Mouse (Mus musculus) cerebellum, postnatal 14 days (tissue): ENCODE data around the gene Crtac1.

Experiments used
- DNase-seq, 2 experiments: peaks; one replicate each; pipeline ENCODE4 v3.0.0; 2021; ENCODE audit warnings: mixed read lengths in 2 of 2

Gene Crtac1

DNA sequence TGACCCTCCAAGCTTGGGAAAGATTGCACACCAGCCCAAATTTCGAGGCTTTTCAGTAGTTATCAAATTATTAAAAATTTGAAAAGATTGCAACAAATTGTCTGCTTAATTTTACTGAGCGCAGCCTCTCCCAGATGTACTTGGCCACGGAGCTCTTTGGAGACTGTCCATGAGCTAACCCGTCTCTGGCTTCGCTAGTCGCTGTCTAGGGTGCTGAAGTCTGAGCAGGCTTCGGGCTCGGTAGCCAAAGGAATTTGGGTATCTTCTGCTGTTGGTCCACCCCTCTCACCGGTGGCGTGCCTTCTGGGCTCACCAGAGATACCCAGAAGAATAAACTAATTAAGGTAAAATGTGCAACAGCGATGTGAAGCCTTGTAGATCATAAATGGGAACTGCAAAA, 105.7 kb downstream of the Crtac1 start:
- no peak for DNase-seq

DNA sequence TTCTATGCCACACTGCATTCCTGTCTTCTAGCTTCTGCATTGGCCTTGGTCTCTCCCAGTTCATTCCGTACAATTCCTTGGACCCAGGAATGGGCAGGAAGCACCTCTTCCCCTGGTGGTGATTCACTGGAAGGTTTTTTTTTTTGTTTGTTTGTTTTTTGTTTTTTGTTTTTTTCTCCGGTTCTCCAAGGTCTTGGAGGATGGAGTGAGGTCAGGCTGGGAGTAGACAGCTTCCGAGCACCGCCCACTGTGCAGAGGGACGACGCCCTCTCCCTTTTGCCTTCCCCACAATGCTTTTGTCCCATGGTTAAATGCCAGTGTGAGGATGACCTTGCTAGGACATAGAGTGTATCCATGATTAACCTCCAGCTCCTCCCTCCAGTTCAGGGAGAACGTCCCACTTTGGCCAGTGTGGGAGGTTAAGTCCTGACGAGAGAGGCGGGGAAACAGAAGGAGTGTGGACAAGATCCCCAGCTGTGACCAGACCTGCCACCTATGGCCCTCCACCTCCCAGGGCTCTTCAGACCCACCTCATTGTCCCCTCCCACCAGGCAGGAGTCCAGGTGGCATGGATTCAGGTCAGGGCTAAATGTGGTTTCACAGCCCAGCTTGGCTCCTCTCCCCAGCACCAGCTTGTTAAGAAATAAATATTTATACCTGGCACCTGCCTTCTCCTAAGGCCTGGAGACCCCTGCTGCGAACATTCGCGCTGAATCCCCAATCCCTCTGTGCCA, 109.1 kb downstream of the Crtac1 start:
- DNase-seq = peak; percentile 46 to 66

DNA sequence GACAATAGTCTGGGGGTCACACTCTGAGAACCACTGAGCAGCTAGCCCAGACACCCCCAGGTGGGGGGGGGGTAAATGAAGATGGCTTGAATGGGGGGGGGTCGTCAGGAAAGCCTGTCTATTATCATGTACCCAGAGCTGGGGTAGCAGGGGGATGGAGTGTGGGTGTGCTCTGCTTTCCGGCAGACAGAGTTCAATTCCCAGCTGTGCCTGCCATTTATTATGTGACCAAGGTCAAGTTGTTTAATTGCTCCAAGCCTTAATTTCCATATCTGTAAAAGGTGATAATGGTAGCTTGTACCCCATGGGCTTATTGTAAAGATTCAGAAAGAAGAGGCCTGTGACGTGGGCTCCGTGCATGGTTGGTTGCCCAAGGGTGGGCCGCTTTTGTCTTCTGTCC, 109.6 kb downstream of the Crtac1 start:
- DNase-seq = no peak

DNA sequence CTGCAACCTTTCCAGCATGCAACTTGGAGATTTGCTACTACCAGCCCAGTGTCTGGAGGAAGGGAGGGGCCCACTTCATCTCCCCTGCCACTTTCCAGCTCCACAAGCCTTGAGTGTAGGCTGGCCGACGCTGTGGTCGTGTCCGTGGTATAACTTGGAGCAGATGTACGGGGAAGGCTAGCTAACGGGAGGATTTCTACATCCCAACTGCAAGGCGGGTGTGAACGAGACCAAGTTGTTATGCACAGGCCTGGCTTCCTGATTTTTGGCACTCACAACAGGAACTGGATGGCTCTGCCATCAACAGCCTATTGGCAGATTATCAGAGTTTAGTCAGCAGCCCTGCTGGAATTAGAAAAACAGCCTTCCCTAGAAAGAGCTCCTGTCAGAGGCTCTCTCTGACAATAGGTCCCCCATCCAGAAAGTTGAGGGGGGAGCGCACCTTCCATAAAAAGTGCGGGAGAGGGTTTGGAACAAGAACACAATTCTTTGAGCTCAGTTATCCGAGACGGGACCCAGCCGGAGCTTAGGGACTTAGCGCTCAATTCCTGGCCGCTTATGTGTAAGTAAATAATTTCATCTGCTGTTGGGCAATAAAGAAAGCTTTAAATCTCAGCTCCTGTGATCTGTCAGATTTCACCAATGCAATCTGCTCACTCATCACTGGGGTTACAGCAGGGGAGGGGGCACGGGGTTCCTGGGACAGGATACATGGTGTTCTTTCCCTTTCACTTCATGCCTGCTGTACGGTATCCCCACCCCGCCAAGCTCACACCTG, 113.7 kb downstream of the Crtac1 start:
- peak; percentile 51 to 59 for DNase-seq

DNA sequence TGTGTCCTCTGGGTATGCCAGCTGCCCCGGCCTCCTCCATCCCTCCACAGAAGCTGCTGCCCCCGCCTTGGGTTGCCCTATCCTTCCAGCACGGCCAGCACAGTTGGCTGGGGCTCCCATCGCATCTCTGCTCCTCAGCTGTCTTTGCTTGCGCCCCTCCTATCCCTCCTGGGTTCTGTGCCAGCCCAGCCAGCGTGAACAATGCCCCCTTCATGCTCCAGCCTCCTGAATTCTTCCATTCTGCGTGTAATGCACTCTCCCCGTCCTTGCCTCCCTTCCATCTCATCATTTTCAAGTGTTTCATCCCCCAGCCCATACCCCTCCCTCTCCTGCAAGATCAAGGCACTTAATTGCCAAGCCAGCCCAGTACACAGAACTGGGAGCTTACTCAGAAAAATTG, 114.6 kb downstream of the Crtac1 start:
- peak; percentile 75 to 81 for DNase-seq

DNA sequence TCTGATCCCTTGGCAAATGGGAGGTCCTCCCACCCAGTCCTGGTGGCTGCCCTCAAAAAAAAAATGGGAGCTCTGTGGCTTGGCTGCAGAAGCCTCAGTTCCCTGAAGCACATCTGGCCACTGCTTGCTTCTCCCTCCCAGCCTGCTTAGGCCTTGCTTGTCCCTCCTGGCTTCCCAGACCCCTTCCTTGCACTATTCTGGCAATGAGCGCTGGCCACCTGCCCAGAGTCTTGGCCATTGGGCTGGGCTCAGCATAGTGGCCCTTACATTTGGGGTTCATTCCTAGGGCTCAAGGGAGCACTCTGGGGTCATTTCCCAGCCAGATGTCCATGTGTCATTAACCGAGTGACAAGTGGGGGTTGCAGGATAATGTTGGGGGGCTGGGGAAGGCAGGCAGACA, 115.1 kb downstream of the Crtac1 start:
- peak; percentile 80 to 86 for DNase-seq

DNA sequence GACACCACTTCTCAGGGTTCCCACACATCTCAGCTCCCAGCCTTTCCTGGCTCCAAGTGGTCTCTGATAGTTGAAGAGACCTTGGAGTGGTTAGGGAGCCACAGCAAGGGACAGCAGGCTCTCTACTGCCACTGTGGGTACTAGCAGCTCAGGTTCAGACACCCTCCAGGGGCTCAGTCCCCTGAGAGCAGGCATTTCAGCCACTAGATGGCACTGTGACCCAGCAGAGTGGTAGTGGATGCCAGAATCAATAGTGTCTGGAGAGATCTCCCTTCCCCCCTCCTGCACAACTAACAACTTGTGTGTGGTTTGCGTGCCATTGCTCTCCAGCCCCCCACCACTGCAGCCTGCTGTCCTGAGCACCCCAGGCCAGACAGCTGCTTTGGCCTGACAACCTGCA, 115.7 kb downstream of the Crtac1 start:
- DNase-seq = peak; percentile 88 to 91

DNA sequence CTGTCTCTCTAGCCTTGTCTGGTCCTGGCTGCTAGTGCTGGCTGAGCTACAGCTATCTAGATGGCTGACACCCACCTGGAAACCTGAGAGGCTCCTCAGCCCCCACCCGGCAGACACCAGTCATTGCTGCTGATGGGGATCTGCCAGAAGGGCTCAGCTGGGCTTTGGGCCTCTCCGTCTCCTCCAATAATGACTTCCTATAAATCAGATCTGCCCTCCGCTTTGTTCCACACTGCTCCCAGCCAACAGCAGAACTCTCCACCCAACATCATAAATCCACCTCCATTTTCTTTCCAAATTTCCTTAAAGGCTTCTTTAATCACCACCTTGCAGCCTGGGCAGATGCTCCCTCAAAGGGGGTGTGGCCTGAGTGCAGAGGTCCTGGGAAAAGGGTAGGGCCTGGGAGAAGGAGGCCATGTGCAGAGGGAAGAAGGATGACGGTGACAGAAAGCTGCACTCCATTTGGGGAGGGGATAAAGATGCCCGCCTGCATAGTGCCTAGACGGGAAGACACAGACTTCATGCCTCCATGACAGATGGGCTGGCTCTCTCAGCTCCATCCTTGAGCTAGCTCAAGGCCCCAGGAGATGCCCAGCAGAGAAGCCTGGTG, 116.4 kb downstream of the Crtac1 start:
- peak; percentile 27 to 50 for DNase-seq

DNA sequence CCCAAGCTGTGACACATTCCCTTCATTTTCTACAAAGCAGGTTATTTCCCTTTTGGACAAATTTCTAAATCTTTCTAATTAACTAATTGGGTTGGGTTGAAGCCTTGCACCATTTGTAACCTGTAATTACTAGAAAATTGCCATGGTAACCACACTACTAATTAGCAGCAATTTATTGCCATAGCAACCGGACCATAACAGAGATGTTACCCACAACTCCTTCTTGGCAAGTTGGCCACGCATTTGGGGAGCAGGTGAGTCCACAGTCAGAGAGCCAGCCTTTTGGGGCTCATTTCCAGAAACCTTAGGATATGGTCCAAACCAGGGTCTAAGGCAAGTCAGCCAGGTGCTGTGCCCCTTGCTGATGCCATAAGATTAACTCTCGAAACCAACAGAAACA, 119.4 kb downstream of the Crtac1 start:
- peak; percentile 37 to 44 for DNase-seq

DNA sequence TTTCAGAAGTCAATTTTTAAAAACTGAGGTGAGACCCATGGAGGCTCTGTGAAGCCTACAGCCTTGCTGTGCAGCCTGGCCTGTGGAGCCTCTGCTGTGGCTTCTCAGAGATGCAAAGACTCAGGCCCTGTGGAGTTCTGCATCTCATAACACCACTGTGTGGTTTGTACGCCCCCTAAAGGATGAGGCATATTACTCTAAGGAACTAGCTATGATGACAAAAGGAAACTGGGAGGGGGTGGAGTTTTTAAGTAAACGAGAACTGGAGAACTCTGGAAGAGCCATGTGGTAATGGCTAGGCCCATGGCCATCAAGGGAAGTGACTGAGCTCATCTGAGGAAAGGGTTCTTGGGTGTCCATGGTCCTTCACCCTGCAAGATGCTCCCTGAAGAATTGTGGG, 120.3 kb downstream of the Crtac1 start:
- no peak for DNase-seq

DNA sequence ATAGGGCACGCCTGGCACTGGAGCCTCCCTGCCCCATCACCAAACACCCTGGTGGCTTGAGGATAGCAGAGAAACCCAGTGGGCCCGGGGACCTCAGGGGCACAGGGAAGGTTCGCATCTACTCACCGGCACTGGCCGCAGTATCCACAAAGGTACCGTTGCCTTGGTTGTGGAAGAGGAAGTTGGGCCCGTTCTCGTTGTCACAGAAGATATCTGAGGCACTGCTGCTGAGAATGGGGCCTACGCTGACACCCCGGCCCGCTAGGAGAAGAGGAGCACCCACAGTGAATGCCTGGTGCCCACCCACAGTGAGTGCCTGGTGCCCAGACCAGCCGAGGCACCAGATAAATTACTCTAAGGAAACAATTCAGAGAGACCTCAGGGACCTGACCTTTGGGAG, 122.7 kb downstream of the Crtac1 start:
- DNase-seq = no peak

DNA sequence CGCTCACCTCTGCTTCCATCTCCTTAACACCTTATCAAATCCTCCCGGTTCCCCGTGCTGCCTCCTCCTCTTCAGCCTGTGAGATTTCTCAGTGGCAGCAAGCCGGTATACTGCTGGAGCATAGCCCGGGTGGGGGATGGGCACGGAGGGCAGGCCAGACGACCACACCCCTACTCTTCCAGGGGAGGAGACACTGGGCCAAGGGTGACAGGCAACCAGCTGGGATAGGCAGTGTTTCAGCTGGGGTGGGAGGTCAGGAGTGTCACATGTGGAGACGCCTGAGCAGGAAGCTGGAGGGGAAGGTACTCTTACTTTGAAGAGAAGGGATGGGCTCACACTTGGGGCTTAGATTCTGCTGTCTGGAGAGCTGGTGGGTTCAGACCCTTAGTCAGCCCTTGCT, 124.6 kb downstream of the Crtac1 start:
- peak in 1 of 2 experiments; percentile 60 for DNase-seq

DNA sequence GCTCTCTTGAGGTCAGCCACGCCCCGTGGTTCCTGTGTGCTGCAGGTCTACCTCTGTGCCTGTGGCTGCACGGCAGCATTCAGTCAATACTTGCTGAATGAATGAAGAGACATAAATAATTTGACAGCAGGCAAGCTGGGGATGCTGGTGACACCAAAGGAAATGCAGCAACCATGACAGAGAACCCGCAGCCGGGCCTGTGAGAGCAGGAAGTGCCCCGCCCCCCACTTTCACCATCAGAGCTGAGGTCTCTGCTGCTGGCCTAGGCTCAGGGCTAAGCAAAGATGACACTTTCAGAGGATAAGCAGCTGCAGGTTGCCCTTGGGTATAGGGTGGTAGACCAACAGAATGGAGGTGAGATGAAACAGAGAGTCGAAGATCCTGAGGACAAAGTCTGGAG, 125.4 kb downstream of the Crtac1 start:
- DNase-seq = no peak

DNA sequence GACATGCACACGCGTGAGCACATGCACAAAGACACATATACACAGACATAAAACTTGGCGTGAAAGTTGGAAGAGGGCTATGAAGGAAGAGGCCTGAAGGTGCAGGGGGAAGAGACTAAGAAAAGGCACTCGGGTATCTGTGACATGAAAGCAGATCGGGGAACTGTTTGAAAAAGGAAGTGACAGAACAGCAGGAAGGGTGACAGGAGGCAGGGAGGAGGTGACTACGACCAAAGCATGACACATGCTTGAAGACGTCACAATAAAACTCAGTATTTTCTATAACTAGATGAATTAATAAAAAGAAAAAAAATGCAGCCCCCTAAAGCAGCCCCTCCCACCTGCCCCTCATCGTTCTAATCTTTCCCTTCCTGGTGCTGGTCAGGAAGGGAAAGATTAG, 125.8 kb downstream of the Crtac1 start:
- DNase-seq = no peak

DNA sequence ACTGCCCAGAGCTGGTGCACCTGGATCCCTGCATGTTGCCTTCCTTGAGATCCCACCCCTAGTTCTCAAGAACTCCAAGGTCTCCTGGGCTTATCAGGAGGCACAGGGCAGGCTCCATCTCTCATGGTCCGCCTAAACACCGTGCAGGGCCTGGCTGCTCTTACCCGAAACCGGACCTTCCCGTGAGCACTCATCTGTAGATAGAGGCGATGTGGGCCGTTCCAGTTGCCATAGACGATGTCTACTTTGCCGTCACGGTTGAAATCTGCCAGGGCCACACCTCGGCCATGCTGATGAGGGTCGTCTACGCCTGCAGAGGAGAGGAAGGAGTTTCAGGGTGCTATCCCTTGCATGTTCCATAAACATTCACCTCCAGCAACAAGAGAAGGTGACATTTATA, 127.1 kb downstream of the Crtac1 start:
- DNase-seq = no peak

DNA sequence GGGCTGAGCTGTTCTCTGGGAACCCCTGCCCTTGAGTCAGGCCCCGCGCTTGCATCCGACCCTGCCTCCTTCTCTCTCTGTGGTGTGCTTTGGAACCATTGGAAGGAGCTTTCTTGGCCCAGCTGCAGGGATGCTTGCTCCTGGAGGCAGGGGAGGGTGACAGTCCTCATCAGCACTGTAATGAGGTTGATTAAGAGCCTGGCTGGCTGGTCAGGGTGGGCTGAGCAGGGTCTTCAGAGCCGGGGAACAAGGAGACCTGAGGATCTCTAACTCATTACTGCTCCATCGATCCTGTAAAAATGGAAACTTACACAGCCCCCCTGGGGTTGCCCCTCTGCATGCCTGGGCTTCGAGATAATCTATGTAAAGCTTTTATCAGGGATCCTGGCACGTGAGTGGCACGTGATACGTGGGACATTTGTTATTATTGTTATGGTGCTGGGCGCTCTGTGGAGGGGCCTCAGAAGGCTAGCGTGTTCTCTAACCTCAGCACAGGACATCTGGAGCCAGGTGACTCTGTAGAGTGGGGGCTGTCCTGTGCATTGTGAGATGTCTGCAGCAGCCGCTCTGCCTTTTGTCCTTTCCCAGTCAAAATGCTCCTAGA, 128.3 kb downstream of the Crtac1 start:
- DNase-seq = no peak

DNA sequence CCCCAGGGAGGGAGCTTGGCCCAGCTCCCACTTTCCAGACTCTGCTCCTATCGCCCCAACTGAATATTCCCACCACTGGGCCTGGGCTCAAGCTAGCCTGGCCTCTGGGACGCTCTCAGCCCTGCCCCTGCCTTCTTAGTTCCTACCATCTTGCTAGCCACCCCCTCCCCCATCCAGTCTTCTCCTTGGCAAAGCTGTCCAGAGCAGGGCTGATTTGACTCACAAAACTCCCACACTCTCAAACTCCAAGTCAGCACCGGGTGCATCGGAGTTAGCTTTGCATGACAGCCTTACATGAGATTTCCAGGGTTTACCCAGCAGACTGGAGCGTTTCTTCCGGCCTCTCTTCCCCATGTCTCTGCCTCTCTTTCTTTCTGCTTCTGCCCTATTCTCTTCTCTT, 138.4 kb downstream of the Crtac1 start:
- peak in 1 of 2 experiments; percentile 20 for DNase-seq

DNA sequence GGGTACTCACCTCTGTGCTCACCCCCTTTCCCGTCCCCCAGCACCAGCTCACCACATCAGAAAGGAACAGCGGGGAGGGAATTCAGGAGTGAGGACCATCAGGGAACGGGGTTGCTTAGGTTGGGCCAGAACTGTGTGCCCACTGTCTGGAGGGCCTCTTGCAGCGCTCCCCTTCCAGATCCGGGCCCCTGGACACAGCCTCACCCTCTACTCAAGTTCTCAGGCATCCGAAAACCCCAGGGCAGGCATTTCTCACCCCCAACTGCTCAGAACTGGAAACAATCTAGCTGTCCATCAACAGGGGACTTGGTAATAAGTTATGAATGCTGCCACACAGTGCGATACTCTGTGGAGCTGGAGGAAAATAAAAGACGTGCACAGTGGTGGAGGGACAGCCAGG, 139.5 kb downstream of the Crtac1 start:
- DNase-seq = no peak

DNA sequence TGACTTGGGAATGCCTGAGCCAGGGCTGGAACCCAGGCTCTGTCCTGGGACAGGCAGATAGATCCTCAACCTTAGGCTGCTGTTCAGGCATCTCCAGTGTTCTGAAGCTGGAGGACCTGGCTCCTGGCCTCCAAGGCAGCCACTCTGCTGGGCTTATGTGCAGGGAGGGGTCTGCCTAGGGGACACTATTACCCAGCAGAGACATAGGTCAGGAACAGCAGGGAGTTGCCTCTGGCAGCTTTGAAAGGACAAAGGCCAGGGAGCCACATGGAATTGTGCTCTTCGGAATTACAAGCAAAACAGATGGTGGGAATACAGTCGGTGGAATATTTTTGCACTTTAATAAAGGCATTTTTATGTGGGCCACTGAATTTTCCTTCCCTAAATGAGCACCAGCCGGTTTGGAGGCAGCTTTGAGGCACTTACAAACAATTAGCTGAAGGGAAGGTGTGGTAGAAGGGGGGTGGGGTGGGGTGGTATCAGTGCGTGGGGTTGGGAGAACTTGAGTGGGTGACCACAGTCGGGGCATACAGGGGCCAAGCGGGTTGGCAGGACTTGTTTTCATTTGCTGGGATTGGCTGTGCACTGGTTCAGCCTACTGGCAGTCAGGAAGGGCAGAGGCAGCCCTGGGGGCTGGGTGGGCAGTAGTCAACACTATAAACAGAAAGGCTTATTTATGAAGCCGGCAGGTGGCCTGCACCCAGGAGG, 140.5 kb downstream of the Crtac1 start:
- DNase-seq = no peak

DNA sequence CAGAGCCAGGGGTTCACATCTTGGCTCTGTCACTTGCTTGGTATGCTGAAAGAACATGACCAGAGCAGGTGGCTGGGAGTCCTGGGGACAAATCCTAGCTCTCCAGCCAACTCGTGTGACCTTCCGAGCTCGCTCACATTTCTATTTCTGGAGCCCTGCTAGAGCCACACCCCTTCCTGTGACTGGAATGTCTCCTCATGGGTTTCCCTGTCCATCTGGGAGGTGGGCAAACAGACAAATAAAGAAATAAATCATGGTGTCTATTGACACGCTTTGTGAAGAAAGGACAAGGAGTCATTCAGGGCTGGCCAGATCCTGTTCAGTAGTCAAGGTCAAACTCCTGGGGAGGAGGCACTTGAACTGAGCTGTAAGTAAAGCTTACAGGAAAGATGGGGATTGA, 143.2 kb downstream of the Crtac1 start:
- peak; percentile 54 to 63 for DNase-seq

DNA sequence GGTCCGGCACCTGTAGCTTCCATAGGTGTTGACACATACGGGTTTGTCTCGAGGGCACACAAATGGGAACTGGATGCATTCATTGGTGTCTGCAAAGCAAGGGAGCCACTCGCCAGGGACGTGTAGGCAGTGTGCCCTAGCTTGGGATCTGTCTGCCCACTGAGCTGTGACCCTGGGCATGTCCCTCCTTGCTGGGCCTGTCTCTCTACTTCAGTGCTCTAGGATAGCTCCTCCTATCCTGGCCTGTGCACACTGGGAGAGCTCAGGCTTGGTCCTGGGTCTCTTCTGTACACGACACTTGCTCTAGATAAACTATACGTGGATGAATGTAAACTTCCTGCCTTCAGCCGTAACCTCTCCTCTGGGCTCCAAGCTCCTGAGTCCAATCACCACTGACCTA, 147.4 kb downstream of the Crtac1 start:
- DNase-seq = no peak

DNA sequence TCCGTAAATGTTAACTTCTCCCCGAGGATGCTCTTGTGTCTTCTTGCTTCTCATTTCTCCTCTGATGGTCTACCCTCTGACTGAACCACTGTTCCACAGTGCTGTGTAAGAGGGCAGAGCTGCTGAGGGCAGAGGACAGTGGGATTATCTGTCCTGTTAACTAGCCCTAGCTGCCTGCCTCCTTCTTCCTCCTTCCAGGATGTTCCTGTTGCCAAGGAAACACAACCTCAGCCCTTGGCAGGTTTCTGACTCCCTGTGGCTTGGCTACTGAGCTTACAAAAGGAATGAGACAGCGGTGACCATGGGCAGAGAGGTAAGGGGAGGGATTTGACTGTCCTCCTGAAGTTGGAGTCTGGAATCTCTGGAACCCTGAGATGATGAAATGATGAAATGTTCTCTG, 152.0 kb downstream of the Crtac1 start:
- peak; percentile 58 to 74 for DNase-seq

DNA sequence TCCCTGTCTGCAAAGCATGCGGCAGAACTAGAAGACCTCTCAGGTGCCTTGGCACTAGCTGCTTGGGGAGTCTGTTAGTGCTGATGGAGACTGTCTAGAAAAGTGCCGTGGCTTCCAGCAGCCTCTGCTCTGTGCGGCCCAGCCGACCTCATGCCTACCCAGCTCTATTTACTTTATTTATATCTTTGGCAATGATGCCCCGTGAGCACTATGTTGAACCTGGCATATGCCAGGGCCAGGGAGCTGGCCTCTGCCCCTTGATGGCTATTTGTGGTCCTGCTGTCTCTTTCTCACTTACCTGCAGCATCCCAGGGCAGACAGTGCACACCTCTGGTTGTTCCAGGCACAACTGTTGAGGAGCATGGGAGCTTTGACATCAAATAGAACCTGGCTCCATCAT, 153.1 kb downstream of the Crtac1 start:
- no peak for DNase-seq
